Mouse (Mus musculus) adrenal gland, adult (tissue): Measurements from ENCODE around the gene Zfp831.

Experiments used
- DNase-seq, 2 experiments: peaks; one replicate each; pipeline ENCODE4 v3.0.0; 2022 to 2023; ENCODE audit warnings: low spot score in 1 of 2; ENCODE audit not compliant: inconsistent age in 2 of 2

Zfp831 gene

DNA sequence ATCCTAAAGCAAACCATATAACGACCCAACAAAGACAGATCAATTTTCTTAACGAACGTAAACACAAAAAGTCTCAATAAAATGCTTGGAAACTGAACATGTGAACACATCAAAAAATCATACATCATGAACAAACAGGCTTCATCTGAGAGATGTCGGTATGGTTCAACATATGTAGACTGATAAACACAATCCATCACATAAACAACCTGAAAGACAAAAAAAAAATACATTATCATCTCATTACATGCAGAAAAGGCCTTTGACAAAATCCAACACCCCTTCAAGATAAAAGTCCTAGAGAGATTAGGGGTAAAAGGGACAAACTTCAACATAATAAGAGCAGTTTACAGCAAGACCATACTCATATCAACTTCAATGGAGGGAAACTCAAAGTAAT lies 74.5 kb downstream of the Zfp831 start:
- no peak for DNase-seq

DNA sequence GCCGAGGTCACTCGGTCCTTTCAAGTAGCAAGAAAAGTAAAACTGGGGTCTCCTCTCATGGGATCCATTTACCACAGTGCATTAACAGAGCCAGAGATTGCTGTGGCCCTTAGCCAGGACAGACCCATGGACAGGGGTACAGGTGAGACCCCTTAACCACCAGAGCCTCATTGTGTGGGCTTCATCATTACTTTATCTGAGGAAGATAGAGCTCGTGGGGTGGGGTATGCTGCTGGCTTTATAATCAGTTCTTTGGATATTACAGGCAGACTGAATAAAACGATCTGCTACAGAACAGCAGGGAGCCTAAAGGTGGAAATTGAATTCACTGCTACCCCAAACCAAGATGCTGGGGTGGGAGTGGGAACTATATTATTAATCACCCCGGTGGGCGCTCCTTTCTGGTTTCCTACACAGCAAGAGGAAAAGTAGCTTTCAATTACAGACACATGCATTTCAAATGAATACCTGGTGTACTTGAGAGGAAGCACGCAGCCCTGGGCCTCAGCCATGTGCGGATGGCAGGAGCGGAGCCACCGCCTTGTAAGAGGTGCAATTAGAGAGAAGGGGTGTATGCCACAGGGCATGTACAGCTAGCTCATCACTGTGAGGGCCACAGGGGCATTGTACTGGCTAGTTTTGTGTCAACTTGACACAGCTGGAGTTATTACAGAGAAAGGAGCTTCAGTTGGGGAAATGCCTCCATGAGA lies 83.9 kb downstream of the Zfp831 start:
- DNase-seq = no peak

DNA sequence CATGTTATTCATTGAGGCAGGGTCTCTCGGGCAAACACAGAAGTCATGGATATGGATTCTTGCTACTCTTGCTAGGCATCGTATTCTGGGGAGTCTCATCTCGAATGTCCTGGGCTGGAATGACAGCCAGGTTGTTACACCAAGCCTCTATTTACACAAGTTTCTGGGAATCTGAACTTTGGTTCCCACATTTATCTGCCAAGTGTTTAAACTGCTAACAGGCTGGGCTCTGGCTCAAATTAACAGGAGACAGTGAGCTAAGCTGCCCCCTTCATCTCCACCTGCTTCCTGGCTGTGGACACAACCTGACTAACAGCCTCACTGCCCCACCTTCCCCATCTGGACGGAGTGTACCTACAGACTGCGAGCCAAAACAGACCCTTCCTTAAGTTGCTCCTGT lies 88.6 kb downstream of the Zfp831 start:
- DNase-seq = no peak

DNA sequence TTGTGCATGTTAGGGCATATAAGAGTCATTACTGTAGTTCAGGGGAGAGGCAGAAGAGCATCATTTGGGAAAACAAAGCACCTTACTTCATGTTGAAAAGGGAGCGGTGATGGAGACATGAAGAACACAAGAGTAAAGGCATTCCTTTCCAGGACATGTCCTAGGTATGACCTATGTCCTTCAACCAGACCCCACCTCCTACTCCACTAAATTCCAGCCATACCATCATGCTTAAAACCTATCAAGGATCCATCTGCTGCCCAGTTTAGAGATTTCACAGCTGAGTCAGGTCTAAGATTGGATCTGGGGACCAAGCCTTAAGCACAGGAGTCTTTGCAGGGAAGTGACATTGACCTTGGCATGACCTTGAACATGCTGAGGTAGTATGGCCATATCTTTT lies 91.9 kb downstream of the Zfp831 start:
- DNase-seq = no peak

GRCm38 (mm10) chr2:174747182-174747581 lies 103.8 kb downstream of the Zfp831 start:
- no peak for DNase-seq

- no peak for DNase-seq
These were observed 105.0 kb downstream of the Zfp831 start for GRCm38 (mm10) chr2:174748381-174748780.

DNA sequence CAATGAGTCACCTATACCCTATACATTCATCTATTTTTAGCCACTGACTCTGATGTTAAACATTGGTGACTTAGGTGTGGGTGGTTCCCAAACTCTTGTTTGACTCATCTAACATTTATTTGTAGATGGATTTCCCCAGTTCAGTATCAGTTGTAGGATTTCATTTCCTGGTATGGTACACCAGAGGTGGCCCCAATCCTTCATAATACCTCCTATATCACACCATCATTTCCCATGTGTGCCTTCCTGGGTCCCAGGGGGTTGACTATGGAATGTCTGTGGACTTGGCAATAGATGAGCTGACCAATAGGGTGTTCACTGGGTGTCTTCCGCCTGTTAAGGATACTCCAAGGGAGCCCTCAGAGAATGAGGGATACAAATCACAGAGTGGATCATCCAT lies 109.9 kb downstream of the Zfp831 start:
- no peak for DNase-seq

DNA sequence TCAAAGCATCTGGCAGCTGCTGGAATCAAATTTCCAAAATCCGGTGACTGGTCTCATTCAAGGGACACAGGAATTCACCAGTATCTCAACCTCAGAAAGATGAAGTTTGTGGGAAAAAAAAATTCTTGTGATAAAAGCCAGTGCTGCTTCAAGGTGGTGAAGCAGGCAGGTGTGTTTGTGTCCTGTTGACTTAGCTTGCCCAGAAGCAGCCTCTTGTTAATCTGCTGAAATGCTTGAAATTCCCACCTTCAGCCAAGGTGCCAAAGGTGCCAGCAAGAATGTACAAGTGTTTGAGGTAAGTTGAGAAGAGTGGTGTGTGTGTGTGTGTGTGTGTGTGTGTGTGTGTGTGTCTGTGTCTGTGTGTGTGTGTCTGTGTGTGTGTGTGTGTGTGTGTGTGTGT lies 110.9 kb downstream of the Zfp831 start:
- no peak for DNase-seq

DNA sequence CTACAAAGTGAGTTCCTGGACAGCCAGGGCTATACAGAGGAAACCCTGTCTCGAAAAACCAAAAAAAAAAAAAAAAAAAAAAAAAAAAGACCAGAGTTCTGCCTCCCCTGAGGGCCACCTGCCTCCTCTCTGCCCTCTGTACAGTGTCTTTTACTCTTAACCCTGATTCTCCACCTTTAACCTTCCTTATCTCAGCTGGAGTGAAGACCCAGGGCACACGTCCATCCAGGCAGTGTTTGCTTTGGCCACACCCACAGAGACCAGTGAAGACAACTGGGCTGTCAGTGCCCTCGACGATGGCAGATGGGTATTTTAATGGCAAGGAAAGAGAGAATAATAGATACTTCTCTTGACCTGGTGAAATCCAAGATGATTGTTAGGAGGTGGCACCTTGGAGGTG lies 115.9 kb downstream of the Zfp831 start:
- DNase-seq = no peak
